Mouse (Mus musculus): ENCODE data around the gene Mtrf1l.

Gene Mtrf1l

DNA sequence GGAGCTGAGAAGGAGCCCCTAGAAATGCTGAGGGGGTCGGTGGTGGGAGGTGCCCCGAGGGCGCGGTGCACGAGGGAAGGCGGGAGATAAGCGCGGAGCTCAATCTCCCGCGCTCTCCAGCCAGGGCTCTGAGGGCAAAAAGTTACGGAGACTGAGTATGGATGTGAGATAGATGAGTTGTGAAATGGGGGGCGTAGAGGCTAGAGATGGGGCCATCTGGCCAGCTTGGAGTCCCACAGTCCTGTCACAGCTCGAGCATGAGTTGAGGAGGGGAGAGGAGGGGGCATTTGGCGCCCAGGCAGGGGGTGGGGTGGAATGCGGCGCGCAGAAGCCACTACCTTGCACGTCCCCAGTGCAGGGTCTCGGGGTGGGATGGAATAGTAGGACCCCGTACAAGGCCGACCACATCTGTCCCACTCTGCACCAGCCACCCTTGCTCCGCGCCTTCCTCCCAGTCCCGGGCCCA lies 19.0 kb downstream of the Mtrf1l start:
- no peak for DNase-seq (ENCODE audit: low read depth)

DNA sequence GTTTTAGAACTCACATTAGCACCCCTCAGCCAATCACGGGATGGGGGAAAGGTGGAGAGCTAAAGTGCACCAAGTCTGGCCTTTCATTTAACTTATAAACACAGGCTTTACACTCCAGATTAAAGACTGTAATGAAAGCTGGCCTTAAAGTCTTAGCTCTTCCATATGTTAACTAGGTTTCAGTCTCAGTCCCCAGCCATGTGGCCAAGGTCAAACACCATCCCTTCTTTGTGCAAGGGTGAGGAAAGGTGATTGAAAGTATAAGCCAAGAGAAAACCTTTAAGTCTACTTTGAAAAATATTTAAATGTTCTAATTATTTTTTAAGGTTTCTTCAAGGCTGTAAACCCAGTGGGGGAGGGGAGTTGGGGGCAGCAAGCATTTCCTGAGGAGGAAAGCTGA lies 20.0 kb downstream of the Mtrf1l start:
- no peak for DNase-seq (ENCODE audit: low read depth)

DNA sequence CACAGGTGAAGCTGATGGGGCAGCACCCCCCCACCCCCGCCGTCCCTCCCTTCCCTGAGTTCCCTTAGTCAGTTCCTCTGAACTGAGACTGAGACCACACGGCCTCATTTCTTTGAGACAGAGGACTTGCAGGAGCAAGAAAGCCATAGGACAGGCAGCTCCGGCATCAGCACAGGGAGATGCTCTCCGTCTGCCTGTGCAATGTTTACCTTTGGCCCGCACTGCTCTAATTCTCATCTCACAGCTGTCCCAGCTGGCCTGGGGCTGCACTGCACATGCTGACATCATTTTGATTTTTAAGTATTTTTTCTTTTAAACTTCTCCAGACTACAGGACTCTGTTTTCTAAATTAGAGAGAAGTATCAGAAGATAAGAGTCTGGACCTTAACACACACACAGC lies 20.8 kb downstream of the Mtrf1l start:
- DNase-seq (ENCODE audit: low read depth): no peak

DNA sequence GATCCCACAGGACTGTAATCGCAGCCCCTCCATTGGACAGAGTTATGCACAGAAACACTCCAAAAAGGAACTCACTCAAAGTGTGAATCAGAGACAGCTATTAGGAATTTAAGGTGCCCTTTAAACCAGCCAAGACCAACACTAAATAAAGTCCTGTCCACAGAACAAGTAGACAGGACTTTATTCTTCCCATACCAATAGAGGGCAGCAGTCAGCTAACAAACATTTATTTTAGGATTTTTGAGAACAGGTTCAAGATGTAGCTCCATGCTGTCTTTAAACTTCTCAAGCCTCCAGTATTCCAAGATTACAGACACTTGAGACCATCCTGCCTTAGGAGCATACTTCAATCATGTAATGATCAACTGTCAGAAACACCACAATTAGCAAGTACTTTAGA lies 23.2 kb downstream of the Mtrf1l start:
- DNase-seq (ENCODE audit: low read depth): no peak

DNA sequence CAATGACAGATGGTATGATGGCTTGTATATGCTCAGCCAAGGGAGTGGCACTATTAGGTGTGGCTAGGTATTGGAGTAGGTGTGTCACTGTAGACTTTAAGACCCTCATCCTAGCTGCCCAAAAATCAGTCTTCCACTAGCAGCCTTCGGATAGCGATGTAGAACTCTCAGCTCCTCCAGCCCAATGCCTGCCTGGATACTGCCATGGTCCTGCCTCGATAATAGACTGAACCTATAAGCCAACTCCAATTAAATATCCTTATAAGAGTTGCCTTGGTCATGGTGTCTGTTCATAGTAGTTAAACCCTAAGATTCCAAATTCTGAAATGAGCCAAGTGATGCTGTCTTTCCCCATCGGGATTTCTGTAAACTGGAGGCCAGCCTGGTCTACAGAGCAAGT lies 25.6 kb downstream of the Mtrf1l start:
- DNase-seq (ENCODE audit: low read depth): no peak

DNA sequence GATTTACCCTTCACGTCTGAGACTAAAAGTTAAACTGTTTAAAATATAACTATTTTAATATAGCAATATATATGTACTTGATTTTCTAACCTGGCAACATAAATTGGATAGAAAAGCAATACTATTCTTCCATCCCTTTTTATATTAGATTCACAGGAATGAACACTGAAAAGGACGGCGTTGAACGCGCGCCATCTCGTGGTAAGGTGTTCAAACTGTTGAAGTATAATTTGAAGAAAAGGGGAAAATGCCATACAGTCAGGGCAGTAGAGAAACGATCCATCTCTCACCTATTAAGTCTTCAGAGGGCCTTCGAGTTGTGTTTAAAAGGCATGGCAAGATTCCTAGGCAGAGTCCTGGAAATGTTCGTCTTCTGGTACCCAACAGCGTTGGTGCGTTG lies 33.1 kb downstream of the Mtrf1l start:
- DNase-seq (ENCODE audit: low read depth): no peak

DNA sequence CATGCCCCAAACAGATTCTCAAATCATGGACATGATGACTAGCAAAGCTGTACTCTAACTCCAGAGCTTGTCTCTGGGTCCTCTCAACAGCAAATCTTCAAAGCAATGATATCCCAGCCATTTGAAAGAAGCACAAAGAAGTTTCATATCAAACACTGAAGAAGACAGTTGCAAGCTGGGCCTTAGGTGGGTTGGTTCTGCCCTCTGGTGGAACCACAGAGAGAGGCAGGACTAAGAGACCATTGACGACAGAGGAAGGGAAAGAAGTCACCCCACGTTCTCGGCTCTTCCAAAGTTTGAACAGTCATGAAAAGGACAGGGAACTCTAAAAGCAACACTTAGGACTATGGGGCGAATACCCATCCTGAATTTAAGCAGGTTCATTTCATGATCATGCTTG lies 36.8 kb downstream of the Mtrf1l start:
- DNase-seq (ENCODE audit: low read depth): no peak

Data from c-Kit-positive CD71-positive TER-119-negative erythroid progenitor cells, embryonic 14.5 days (primary cell).